Mouse (Mus musculus) cerebellum, adult 11 months (tissue): ENCODE results near the gene Oat.

Source experiments
- DNase-seq: peaks from one replicate; pipeline ENCODE4 v3.0.0; 2022

Oat gene

DNA sequence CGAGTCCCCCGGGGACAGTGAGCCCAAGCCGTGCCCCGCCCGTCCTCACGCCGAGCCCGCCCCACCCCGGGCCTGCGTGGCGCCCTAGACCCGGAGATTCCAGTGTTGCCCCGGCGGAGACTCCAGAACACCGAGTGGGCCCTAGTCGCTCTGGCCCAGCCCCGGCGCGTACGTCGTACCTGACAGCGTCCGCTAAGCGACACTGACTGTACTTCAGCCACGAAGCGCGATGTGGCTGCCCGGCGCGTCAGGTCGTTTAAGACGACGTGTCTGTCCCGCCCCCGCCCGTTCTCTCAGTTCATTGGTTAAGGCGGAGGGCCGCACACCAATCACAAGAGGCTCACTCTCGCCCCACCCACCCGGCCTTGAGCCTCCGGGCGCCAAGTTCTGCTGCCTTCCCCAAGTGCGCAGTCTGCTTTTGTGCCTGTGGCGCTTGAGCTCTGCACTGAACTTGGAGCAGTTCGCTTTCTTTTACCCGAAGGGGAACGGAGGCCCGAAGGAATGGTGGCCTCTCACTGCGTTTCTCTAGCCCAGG, at the start of gene Oat:
Gene Oat, minus strand, starts transcription at position 283 of the 535 bp plus-strand sequence.
- peak; percentile 93 for DNase-seq

DNA sequence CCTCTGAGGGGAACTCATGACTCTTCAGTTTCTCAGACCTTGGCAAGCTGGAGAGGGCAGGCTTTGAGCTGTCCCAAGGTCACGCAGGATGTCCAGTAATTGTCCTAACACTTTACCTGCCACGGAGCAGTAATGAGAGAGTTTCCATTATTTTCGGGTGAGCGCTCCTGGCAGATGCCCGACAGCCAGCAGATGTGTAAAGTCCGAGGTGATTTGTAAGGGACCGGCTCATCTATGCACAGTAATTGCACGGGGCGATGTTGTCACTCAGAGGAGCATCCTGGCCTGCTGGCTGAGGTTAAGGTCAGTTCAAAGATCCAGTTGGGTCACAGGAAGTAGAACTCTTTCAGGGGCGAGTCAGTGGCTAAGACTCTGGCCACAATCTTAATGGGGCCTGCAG, 48.0 kb upstream of the Oat start:
- no peak for DNase-seq

DNA sequence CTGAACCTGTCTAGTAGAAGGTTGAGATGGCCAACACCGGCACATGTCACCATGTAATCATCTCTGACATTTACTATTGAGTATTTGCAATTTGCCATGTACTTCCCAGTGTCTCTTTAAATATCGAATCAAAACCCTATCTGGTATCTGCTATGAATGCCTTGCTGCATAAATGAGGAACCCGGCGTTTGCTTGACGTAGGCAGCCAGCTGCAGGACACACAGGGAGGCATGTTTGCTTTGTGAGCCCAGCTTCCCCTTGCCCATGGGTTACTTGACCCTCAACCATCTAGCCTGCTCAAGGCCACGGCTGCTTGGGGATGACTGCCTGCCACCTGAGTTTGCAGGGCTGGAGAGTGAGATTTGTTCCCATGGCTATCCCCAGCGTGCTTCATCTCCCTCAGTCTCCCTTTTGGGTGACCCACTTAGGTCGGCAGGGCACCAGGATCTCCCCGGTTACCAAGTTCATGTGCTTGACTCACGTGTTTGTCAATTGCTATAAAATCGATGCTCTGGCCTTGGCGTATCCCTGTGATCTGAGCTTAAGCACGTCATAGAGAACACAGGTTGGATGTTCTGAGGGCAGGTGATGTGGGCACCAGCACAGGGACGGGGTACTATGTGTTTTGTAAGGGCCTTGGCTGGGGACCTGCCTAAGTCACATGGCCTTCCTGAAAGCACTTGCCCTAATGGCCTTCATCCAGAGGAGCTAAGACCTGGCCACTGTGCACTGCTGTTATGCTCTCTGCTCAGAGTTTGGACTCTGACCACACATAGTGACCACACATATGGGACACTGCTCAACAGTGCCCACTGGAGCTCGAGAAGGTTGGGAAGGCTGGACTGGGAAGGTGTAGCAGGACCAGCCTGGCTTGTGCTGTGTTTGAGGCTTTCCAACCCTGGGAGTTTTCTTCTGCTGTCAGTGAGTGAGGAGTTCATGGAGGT, 44.0 kb upstream of the Oat start:
- DNase-seq, result no peak

DNA sequence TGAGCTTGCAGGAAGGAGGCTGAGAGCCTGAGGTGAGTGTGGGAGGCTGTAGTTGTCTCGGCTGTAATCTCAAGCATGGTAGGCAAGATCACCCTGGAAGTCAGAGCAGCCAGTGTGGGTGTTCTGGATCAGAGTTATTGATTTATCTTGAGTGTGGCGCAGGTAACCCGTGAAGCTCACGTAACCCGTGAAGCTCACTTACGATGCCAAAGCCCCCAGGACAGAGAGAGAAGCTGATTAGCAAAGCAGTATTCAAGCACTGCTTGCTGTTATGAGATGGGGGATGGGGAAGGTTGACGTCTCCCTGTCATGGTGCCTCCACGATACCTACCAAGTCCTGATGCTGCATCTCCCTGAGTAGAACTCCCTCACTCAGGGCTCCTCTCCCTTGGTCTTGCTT, 43.4 kb upstream of the Oat start:
- no peak for DNase-seq

DNA sequence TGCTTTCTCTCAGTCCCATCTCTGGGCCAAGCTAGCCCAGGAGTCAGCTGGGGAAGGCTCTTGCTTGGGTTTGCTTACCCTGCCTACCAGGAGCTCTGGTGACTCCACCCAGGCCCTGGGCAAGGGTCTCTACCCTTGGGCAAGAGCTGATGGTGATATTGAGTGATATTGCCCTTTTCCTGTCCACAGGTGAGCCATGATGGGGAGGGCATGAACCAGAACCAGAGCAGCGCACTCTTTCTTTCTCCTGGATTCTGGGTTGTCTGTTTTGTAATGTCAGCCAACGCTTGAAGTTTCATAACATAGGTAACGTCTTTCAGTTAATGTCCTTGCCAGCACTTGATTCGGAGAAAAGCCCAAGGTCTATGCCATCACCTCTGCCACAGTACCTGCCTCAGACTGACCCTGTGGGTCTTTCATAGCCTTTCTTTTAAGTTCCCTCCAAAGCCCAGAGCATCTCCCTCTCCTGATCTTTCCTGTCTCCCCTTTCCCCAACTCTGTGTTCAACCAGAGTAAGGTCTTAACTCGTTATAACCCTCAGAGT, 40.9 kb upstream of the Oat start:
- DNase-seq, result no peak

DNA sequence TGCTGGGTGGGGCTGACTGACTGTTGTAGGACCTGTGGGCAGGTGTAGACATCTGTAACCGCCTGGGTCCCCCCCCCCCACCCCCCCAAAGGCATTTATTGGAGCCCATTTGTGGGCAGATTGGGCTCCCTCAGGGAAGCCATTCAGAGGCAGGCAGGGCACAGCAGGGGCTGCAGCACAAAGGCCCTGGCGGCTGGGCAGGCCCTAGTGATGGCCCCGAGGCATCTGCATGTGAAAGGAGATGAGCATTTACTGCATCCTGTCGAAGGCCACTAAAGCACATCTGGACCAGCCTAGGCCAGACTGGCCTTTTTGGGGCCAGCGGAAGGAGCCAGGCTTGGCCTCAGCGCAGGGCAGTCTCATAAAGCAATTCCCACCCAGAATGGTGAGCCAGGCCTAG, 40.2 kb upstream of the Oat start:
- no peak for DNase-seq

DNA sequence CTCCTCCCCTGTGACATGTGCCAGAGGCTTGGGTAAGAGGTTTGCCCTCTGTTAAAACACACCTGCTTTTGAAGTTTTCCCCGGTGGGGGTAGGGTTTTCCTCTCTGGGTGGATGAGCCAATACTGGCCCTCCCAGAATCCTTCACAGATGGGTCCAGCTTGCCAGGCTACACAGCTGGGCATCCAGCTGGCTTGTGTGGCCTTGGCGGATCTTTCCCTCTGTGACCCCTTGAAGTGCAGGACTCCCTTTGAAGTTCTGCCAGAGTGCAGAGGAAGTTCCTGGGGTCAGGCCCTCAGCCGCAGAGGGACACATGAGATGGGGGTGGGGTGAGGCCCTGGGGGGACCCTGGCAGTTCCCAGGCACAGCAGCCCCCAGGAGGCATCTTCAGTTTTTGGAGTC, 39.1 kb upstream of the Oat start:
- DNase-seq, result no peak

DNA sequence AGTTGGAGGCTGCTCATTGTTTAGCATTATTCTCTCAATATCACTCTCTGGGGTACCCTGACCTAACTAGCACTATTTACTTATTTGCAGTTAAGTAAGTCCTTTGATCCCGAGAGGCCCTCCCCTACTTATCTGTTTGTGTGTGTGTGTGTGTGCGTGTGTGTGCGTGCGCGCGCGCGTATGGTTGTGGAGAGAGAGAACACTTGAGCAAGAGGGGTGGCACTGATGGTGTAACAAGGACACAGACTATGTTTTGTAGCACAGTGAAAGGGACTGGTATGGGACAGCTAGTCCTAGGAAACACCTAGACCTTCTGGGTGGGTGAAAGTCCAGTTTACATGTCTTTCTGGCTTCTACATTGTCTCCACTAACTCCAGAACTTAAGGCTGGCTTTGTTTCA, 35.3 kb upstream of the Oat start:
- DNase-seq, result no peak

DNA sequence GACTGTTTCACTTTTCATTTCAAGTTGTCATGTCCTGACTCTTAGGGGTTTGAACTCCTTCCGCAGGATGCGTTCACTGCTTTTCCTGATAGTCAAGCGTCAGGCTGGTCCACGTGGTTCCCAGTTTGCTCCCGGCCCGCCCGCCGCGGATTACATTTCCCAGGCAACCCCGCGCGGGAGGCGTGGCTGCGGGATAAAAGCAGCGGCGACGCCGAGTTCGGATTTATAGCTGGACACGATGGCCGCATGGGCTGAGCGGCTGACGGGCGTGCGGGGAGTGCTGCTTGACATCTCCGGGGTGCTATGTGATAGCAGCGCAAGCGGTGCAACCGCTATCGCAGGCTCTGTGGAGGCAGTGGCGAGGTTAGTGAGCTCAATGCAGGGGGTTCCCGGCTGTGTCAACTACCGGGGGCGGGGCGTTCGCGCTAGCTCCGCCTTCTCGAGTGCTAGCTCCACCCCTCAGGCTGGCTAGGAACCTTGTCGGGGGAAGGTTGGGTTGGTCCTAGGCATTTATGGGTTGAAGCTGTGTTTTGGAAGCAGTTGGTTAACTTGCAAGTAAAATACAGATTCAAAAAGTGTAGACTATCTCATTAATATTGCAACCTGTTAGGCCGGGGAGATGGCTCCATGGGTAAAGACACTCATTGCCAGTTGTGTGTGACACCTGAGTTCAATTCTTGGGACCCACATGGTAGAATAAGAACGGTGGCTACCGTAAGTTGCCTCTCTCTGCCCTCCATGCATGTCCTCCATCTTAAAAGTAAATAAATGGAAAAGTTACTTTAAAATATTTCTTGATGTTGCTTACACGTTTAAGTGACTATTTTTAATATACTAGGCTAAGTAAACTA, 34.5 kb upstream of the Oat start, which contains the start of gene Lhpp:
Gene Lhpp, plus strand, starts transcription at position 171 of the 851 bp plus-strand sequence.
- peak; percentile 36 for DNase-seq

DNA sequence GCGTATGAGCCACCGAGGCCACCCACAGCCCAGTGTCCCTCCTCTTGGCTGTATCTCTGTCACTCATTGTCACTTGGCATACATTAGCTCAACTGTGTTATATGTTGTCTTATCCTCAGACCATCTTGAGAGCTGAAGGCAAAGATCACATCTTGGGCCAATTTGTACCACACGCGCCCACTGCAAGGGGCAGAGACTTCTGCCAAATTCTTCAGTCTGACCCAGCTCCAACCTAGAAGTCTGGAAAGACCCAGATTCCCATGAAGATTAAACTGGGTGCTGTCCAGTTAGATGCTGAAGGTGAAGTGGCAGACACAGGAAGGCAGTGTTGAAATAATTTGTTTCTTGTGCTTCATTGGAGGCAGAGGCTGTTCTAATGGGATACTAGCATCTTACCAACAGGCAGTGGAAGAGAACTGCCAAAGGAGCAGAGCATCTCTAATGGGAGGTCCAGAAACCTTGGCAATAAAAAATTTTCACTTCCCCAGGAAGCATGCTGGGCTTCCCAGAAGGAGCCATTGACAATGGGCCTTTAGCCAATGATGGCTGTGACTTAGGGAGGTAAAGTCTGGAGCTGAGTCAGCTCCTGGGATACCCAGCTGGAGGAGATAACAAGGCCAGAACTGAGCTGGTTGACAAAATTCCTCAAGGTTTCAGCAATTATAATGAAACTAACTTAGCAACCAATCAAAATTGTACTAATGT, 32.3 kb upstream of the Oat start:
- no peak for DNase-seq

DNA sequence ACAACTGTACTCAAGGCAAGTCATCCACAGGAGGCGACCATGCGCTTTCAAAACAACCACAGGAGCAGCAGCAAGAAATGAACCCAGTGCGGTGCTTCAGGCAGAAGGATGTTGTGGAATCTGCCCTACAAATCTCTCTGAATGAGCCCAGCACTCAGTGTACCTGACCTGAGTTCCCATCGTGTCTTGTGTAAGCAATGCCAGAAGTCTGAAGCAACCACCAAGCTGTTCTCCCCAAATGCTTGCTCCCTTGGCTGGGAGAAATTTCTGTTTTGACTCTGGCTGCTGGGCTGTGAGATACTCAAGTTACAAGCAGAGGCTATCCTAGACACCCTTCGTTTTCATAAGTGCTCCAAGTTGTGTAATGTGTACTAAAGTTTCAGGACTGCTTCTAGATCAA, 29.5 kb upstream of the Oat start:
- DNase-seq, result no peak

DNA sequence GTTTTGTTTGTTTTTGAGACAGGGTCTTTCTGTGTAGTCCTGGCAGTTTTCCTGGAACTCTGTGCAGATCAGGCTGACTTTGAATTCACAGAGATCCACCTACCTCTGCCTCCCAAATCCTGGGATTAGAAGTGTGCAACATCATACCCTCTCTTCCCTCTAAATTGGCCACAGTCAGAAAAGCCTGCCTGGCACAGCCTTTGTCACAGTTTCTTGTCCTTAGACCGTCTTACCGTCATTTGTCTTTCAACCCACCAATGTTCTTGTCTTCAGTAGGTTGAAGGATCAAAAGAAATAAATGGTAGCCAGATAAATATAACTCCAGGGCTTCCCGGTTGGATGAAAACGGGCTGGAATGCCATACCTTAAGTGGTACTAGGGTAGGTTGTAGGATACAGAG, 28.5 kb upstream of the Oat start:
- no peak for DNase-seq

DNA sequence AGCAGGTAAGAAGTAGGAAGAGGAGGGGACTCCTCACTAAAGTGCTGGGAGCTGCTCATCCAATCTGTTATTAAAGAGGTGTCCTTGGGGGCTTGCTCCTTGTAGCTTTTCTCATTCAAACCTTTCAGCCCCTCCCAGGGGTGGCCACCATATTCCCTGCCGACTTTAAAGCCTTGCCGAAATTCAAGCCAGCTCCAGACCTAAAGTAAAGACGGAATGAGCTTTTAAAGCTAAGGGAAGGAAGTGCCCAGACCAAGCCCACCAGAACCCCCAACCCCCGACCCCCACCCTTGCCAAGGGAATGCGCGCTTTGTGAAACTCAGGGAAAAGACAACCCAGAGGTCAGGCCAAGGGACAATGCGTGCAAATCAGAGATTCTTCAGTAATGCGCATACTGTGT, 24.7 kb upstream of the Oat start:
- DNase-seq, result no peak

DNA sequence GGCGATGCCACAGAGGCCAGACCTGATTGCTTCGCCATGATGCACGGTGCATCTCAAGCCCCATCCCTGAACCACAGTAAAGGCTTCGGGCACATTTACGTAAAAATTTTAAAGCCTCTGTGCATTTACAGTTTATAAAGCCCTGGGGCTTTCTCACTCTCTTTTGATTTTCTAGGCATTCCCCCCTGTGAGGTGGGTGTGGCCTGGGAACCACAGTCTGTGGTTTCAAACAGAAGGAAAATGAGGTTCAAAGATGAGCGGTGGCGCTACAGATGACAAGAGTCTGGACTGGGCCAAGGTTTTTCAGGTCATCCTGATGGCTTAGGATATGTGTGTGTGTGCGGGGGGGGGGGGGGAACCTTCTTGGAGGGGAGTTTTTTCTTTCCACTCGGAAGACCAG, 23.8 kb upstream of the Oat start:
- DNase-seq, result no peak

DNA sequence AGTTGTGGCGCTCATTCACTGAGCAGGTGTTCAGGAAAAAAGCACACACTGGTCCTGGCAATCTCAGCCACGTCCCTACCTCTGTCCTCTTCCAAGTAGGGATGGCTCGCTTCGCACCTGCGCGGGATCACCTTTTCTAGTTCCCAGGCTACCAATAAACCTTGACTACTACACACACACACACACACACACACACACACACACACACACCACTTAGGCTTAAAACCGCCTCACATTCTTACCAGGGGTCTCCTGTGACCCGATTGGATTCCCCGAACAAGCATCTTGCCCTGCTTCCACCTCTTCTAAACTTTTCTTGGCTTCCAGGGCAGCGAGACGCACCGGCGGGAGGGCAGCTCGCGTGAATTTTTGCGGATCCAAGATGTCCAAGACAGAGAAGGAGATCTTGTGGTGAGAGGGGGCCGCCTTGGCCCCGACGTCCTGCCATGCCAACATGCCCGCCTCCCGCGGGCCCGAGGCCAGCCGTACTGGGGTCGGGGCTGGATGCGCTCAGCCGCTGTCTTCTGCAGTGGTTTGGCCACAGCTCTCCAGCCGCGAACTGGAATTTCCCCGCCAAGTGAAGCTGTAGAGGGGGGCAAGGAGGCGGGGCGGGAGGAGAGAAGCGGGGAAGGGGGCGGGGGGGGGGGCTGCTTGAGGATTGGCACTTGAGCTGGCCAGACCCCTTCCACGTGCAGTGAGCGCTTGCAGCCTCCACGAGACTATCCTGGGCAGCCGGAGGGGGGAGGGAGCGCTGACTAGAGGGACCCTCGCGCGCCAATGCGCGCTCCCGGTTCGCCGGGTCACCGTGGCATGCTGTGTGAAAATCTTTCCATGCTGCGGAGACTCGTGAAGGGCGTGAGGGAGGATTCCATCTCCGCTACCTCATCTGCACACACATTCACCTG, 23.1 kb upstream of the Oat start, which contains the start of gene Nkx1-2:
Gene Nkx1-2, minus strand, starts transcription at position 567 of the 905 bp plus-strand sequence.
- no peak for DNase-seq

DNA sequence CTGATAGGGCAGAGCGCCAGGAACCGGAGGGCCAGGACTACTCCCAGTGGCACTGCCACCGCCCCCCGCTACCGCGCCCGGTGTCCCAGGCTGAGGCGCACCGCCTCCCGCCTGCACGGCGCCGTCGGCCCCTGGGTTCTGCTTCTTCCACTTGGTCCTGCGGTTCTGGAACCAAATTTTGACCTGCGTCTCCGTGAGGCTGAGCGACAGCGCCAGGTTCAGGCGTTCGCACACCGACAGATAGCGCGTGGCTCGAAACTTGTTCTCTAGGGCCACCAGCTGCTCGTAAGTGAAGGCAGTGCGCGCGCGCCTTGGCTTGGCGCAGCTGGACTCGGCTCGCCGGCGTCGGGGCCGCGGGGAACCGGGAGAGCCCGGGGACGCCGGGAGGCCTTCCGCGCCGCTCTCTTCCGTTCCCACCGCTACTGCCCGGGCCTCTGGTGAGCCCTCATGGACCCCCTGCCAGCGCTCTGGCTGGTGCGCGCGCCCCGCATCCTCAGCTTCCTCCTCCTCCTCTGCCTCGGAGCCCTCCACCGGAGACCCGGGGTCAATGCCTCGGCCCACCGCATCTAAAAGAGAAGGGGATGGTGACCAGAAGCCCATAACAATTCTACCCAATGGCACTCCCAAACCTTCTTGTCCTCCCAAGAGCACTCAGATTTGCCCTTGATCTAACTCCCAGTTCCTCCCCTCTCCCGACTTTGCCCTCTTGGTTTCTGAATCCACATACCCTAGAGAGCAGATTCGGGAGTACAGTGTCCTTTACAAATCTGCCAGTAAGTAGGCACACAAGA, 21.2 kb upstream of the Oat start:
- no peak for DNase-seq

DNA sequence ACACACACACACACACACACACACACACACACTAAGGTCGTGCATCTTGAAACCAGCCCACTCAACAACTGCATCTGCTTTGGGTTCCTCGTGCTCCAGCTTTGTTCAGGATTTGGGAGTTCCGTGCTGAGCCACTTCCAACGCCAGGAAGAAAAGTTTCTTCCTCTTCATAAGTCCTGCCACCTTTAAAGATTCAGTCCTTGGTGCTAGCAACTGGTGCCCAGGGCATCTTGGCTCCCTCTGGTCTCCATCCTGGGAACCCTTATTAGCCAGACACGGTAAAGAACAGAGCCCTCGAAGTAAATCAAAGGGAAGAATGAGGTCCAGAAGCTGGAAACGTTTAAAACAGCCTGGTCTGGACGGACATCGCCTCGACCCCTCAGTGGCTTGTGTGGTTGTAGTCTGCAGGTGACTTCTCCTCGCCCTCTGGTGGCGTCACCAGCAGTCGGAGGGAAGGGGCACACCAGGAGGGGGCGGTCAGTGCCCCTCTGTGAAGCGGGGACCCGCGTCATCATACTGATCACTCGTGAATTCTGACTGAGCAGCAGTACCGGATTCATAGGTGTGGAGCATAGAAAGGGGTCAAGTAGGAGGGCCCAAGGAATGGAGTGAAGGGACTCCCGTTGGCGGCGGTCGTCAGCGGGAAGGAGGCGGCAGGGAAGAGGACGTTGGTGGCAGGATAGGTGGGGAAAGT, 20.5 kb upstream of the Oat start:
- DNase-seq, result no peak

DNA sequence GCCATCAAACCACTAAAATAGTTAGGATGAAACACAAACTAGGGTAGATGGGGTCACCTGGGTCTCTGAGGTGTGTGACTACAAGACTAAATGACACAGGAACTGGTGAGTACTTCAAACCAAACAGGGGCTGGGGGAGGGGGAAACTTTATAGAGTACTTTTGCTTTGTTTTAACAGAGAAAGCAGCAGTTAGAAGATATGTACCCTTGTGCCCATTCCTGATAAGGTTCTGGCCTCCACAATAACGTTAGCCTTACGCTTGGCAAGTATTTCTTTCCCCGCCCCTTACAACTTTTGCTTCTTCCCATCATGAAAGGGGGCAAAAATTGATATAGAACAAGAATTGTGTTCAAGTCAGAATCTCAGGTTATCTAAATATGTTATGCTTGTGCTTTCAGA, 19.6 kb upstream of the Oat start:
- no peak for DNase-seq

DNA sequence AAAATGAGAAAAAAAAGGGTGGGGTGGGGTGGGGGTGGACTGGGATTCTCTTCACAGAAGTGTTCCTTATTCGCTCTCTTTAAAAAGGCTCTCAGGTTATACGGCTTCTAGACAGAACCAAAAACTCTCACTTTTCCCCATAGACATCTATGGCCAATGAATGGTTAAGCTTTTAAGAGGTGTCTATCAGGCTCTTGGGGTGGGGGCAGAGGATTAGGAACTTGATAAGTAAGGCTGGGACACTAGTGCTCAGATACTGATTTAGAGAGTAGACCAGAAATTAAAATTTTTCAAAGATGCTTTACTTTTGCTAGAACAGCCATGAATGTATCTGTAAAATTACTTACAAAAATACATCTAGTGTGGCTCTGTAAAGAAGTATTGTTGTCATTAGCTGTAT, 18.1 kb upstream of the Oat start:
- DNase-seq, result no peak

DNA sequence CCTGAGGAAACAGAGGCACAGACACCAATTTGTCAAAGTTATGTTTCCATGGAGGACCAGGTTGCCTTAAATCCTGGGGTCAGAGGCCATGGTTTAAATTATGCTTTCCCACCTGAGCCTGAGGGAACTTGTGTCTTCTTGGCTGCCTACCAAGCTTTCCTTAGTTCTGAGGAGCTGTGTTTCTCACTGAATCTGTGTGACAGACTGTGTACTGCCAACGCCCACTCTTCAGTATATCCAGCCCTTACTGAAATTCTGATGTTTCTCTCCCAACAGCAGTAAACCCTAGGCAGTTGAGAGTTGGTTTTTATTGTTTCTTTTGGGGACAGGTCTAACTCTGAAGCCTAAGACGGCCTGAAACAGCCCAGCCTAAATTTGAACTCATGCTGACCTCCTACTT, 17.6 kb upstream of the Oat start:
- DNase-seq, result no peak
